Mouse (Mus musculus) naive thymus-derived CD4-positive, alpha-beta T cell, adult 2 months (primary cell): ENCODE data around the gene Zfp568.
"Not testable (repeated sequence)": the region's sequence is repeated elsewhere in the genome, so short reads cannot be mapped to it uniquely, and the experiment has no call there.

Experiments
- DNase-seq: peaks from one replicate; pipeline ENCODE4 v3.0.0-alpha.2; 2011; ENCODE audit warnings: low read depth

Gene Zfp568

GRCm38 (mm10) chr7:29983690-29984380 lies at the start of gene Zfp568:
TSS of gene Zfp568 (plus strand) at chr7:29983955.
- peak; percentile 80 for DNase-seq

GRCm38 (mm10) chr7:29938856-29939255 lies 44.9 kb upstream of the Zfp568 start:
- DNase-seq = no peak

GRCm38 (mm10) chr7:29941027-29941426 lies 42.7 kb upstream of the Zfp568 start:
- no peak for DNase-seq

GRCm38 (mm10) chr7:29942740-29943139 lies 41.0 kb upstream of the Zfp568 start:
- no peak for DNase-seq

- no peak for DNase-seq
These were observed 40.0 kb upstream of the Zfp568 start for GRCm38 (mm10) chr7:29943720-29944119.

- DNase-seq = no peak
These were observed 39.6 kb upstream of the Zfp568 start for GRCm38 (mm10) chr7:29944201-29944600.

- no peak for DNase-seq
These were observed 30.7 kb upstream of the Zfp568 start for GRCm38 (mm10) chr7:29953086-29953485.

- peak; percentile 82 for DNase-seq
These were observed 30.0 kb upstream of the Zfp568 start, which contains the start of gene Zfp74 for GRCm38 (mm10) chr7:29953513-29954401. TSS of gene Zfp74 (minus strand) at chr7:29954089.

- DNase-seq = peak; percentile 65
These were observed 29.0 kb upstream of the Zfp568 start for GRCm38 (mm10) chr7:29954731-29955130.

GRCm38 (mm10) chr7:29956257-29956656 lies 27.5 kb upstream of the Zfp568 start:
- DNase-seq = no peak

GRCm38 (mm10) chr7:29958125-29958724 lies 25.5 kb upstream of the Zfp568 start:
- DNase-seq = no peak

- DNase-seq = no peak
These were observed 24.8 kb upstream of the Zfp568 start for GRCm38 (mm10) chr7:29959004-29959403.

- not testable (repeated sequence) for DNase-seq
These were observed 18.5 kb upstream of the Zfp568 start for GRCm38 (mm10) chr7:29965115-29965810.

- no peak for DNase-seq
These were observed 13.1 kb upstream of the Zfp568 start for GRCm38 (mm10) chr7:29970686-29971085.

GRCm38 (mm10) chr7:29980761-29981160 lies 3.0 kb upstream of the Zfp568 start:
- DNase-seq = no peak

- no peak for DNase-seq
These were observed 2.3 kb upstream of the Zfp568 start for GRCm38 (mm10) chr7:29981455-29981854.

- DNase-seq = no peak
These were observed 1.9 kb upstream of the Zfp568 start for GRCm38 (mm10) chr7:29981860-29982259.

GRCm38 (mm10) chr7:29982341-29982740 lies 1.4 kb upstream of the Zfp568 start:
- no peak for DNase-seq

GRCm38 (mm10) chr7:29982931-29983330 lies 824 bp upstream of the Zfp568 start:
- DNase-seq = no peak

- DNase-seq = no peak
These were observed 440 bp upstream of the Zfp568 start for GRCm38 (mm10) chr7:29983340-29983689.

- DNase-seq = no peak
These were observed 2.3 kb downstream of the Zfp568 start for GRCm38 (mm10) chr7:29986101-29986500.

- no peak for DNase-seq
These were observed 3.8 kb downstream of the Zfp568 start for GRCm38 (mm10) chr7:29987551-29987950.
